Mouse (Mus musculus): ENCODE measurements at regions not wholly inside any gene's neighbourhood (a gene's known extent, or its start where the extent isn't known, plus 50 kb on each side); places are given as distances from the start of the nearest gene placed in this dataset.

DNA sequence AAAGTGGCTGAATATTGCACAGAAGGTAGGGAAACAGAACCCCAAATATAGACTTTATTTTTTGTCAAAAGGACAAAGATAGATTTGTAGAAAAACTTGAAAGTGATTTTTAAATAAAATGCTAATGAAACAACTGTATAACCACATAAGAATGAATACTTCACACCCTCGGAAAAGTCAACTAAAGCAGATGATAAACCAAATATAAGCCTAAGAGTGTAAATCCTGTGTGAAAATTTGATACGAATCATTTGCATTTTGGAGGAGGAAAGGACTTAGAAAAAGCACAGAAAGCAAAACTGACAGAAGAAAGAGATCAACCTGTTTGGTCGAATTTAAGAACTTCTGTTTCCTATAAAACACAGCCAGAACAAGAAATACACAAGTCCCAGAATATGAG lies 595.7 kb upstream of the 1700009N14Rik start:
- TF ChIP-seq CTCF (IDR thresholded peaks at IDR 0.05; ENCODE audit: low read depth): no peak
- no peak for TF ChIP-seq EP300 (IDR thresholded peaks at IDR 0.05; ENCODE audit: low read depth)
